Mouse (Mus musculus) lung, postnatal 10 days (tissue): ENCODE results near the gene Cul3.
A peak's percentile ranks its signal among the peaks of the same experiment; 100 is the strongest.

Experiments
- DNase-seq: peaks from one replicate; pipeline ENCODE4 v3.0.0; 2021

Gene Cul3

DNA sequence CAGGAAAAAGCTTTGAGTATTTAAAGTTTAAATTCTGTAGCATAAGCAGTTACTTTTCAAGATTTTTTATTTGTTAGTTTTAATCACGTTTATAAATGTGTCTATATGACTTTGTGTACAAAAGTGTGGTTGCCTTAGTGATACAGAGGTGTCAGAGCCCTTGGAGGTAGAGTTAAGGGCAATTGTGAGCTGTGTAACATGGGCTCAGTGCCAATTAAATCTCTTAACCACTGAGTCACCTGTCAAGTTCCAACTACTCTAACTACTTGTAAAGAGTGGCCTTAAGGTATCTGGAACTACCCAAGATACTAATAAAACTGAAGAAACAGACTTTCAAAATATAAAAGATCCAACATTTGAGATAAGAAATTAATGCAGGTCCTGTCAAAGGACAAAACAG is 61.5 kb downstream of the Cul3 start:
- DNase-seq, result no peak

- no peak for DNase-seq
Observed at GRCm38 (mm10) chr1:80260443-80260842, 79.8 kb downstream of the Cul3 start.

GRCm38 (mm10) chr1:80258632-80259031 is 81.6 kb downstream of the Cul3 start:
- DNase-seq, result no peak

DNA sequence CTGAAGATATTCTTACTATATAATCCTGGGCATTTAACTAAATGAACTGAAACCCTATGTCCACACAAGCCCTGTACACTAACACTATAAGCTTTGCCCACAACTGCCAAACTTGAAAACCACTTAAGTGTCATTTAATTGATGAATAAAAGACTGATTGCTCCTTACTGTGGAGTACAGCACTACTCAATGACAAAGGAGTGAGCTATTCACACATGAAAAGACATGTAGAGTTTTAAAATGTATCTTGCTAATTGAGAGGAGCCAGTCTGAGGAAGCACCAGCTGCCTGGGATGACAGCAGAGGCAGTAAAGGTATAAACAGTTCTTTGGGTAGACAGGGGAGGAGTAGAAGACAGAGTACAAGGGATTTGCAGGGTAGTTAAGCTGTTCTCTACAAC is 87.0 kb downstream of the Cul3 start:
- no peak for DNase-seq

GRCm38 (mm10) chr1:80250247-80250646 is 90.0 kb downstream of the Cul3 start:
- no peak for DNase-seq

DNA sequence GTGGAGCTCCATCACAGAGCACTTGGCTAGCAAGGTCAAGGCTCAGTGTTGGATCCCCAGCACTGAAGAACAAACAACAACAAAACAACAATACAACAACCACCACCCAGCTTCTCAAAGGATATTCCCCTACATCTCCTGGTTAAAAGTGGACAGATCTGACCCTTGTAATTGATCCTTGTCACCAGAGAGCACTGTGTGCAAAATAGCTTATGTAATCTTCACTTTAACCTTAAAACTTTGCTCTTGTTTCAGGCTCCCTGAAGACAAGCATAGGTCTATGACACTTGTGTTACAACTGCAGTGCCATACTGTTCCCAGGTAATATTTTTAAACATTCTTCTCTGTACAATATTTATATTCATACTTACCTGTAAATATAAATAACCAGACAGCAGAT is 93.1 kb downstream of the Cul3 start:
- DNase-seq, result no peak

GRCm38 (mm10) chr1:80244123-80244522 is 96.2 kb downstream of the Cul3 start:
- no peak for DNase-seq

- DNase-seq, result no peak
Observed at GRCm38 (mm10) chr1:80241579-80241978, 98.7 kb downstream of the Cul3 start.

DNA sequence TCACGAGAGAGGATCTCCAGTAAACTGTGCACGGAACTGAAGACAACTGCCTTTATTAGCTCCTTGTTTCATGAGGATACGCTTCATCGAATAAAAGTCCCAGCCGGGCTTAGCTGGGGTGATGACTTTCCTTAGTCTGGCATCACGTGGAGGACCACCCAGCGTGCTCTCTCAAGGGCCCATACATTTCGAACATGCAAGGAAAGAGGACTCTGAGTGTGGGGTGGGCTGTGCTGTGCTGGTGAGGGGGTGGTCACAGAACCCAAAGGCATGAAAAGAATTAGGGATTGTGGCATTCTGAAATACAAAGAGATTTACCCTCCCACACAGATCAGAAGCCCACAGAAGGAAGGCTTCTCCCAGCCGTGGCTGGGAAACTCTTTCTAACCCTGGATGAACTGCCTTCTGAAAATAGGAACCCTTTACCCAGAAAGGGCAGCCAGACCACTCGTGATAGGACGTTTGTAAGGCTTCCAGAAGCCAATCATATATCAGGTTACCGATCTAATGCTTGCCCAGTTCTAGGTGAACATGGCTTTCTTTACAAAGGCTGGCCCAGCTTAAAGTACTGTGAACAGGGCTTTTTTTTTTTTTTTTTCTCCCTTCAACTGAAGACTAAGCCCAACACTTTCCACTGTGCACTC is 100.1 kb downstream of the Cul3 start:
- no peak for DNase-seq

DNA sequence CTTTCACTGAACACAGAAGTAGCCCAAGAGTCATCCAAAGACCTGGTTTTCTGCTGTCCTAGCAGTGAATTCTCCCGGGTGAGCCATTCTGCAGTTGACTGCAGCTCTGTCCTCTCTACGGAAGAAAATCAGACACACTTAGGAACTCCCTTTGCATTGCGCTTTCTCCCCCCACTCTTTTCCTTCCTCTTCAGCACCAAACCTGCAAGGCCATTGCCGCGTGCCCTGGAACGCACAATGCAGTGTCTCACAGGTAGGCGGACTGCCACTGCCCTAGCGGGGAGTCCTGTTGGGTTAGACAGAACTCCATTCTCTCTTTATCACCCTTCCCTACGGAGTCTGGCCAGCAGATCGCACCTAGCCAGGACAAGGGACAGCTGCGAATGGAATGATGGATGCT is 100.8 kb downstream of the Cul3 start:
- no peak for DNase-seq

- peak; percentile 24 for DNase-seq
Observed at GRCm38 (mm10) chr1:80236951-80237702, 103.2 kb downstream of the Cul3 start.

GRCm38 (mm10) chr1:80236126-80236525 is 104.2 kb downstream of the Cul3 start:
- DNase-seq, result no peak

DNA sequence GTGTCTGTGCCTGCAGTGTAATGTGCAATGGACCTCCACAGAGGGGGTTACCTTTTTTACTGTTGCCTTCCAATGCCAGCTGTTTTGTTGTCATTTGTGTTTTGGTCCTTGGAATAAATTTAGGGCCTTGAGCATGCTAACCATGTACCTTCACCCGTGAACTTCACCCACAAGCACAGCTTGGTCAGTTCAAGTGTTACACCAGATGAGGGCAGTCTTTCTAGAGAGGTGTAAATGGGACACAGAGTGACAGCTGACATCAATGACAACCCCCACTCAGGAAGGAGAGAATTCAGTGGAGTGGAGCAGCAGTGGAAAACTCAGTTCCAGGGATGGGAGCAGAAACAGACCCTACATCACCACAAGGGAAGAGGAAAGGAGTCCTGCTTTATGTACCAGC is 109.7 kb downstream of the Cul3 start:
- no peak for DNase-seq

DNA sequence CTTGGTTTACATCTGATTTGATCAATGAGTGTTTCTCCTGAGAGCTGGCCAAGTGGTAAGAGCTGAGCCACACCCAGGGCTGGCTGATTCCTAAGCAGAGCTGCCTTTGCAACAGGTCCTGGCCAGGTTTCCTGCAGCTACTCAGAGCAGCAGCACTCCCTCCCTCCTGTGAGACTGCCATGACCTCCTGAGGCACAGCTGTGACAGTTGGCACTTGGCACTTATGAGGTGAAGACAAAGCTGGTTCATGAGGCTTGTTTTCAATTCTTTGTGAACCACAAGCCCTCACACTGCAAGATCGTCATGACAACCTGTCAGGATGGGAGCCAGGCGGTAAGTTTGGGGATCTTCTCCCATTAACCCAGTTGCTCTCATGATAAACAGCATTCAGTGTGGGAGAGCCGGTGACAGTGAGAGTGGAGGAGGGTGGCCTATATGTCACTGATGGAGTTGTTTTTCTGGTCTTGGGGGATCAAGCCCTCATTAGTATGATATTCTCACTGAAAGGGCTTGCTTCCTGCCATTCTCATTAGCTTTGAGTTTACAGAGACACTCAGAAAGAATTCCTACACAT is 115.4 kb downstream of the Cul3 start:
- peak; percentile 18 for DNase-seq

DNA sequence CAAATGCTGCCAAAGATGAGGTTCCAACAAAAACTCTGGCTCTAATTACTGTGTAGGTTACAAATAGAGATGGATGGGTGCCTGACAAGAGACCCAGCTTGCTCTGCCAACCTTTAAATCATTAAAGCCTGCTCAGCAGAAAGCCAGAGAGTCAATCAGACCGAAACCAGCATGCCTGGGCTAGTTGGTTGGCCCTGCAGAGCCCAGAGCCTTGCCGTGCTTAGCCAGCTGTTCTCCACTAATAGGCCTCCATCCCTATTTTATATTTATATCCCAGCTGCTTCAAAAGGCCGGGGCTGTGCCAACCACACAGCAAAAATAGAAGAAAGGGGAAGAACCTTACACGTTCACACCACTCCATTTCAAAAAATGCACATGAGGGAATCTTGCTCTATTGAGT is 119.1 kb downstream of the Cul3 start:
- DNase-seq, result no peak

- peak; percentile 78 for DNase-seq
Observed at GRCm38 (mm10) chr1:80218268-80218667, 122.0 kb downstream of the Cul3 start, which contains the start of gene Fam124b. TSS of gene Fam124b (minus strand) at chr1:80218473.
